22 mouse cellular contexts compared by ENCODE assay signal in genomic region chr7:80843910-80844640, GRCm38 (mm10).
"Had no signal": no experiment of that assay in that cellular context is flagged by ENCODE, and none has a peak within 500 bp of the region (broad histone marks: within the 10 kb centered on the region; RNA-seq: fewer than 3 reads in every experiment).

No protein-coding gene starts in this region.

- H3K4me3 ChIP-seq: layer of hippocampus, adult 2 months; limb, embryonic 10.5 days; limb, embryonic 13.5 days; liver, embryonic 12.5 days; liver, embryonic 15.5 days; lung, embryonic 15.5 days; midbrain, embryonic 12.5 days; midbrain, embryonic 15.5 days; myocyte; neural tube, embryonic 13.5 days; stomach, embryonic 15.5 days had no signal

- H3K27ac ChIP-seq: kidney, postnatal 0 days; layer of hippocampus, adult 2 months; limb, embryonic 10.5 days; limb, embryonic 13.5 days; liver, embryonic 12.5 days; liver, embryonic 15.5 days; lung, embryonic 15.5 days; midbrain, embryonic 12.5 days; midbrain, embryonic 15.5 days; neural tube, embryonic 13.5 days; stomach, embryonic 15.5 days had no signal

- H3K27me3 ChIP-seq: limb, embryonic 13.5 days; liver, embryonic 12.5 days; liver, embryonic 15.5 days; lung, embryonic 15.5 days; midbrain, embryonic 12.5 days; midbrain, embryonic 15.5 days; neural tube, embryonic 13.5 days; stomach, embryonic 15.5 days had no signal

- H3K4me2 ChIP-seq: limb, embryonic 13.5 days; liver, embryonic 12.5 days; liver, embryonic 15.5 days; lung, embryonic 15.5 days; midbrain, embryonic 12.5 days; midbrain, embryonic 15.5 days; neural tube, embryonic 13.5 days; stomach, embryonic 15.5 days had no signal

- H3K9me3 ChIP-seq: limb, embryonic 10.5 days; limb, embryonic 13.5 days; liver, embryonic 12.5 days; liver, embryonic 15.5 days; lung, embryonic 15.5 days; midbrain, embryonic 12.5 days; midbrain, embryonic 15.5 days; neural tube, embryonic 13.5 days; stomach, embryonic 15.5 days had no signal

- H3K36me3 ChIP-seq: limb, embryonic 10.5 days; limb, embryonic 13.5 days; liver, embryonic 12.5 days; liver, embryonic 15.5 days; lung, embryonic 15.5 days; midbrain, embryonic 12.5 days; midbrain, embryonic 15.5 days; neural tube, embryonic 13.5 days; stomach, embryonic 15.5 days had no signal

- DNase-seq: kidney, adult 2 months; kidney, postnatal 25 days; layer of hippocampus, adult 9-11 months; liver; lung, adult 18-20 months; lung, postnatal 10 days; lung, postnatal 36 days; right cerebral cortex, postnatal 25 days; spleen, adult 18-20 months; thymus, postnatal 25 days had no signal

- ATAC-seq: liver, embryonic 12.5 days; midbrain, embryonic 15.5 days had no signal

- H3K9ac ChIP-seq: limb, embryonic 13.5 days; liver, embryonic 12.5 days; liver, embryonic 15.5 days; lung, embryonic 15.5 days; midbrain, embryonic 12.5 days; midbrain, embryonic 15.5 days; neural tube, embryonic 13.5 days; stomach, embryonic 15.5 days had no signal

- H3K4me1 ChIP-seq: limb, embryonic 13.5 days; liver, embryonic 12.5 days; liver, embryonic 15.5 days; midbrain, embryonic 12.5 days; midbrain, embryonic 15.5 days; neural tube, embryonic 13.5 days had no signal
